Mouse (Mus musculus): ENCODE results near the gene Mcoln1. TPM values are rescaled to one million over a fixed set of nuclear protein-coding genes. Genes with fewer than 3 reads are reported as not detected.

Mcoln1 gene
- polyA plus RNA-seq, 1 experiment from 2014 or later = 111 TPM

GRCm38 (mm10) chr8:3495578-3496427, 4.5 kb upstream of the Mcoln1 start:
- H3K4me3 ChIP-seq (replicated peaks; ENCODE audit: low read length) = no peak overlapping the region
- no peak overlapping the region for H3K4me2 ChIP-seq (ENCODE audit: low read length)
- ATAC-seq = no peak
- no peaks in the 10 kb centered on the region; the same call in 1 of the 2 replicates for H3K9me3 ChIP-seq (ENCODE audit: control insufficient read depth, low read length)
- peaks cover 30% of the 10 kb centered on the region for H3K4me1 ChIP-seq (replicated peaks; ENCODE audit: control insufficient read depth, insufficient read depth, low read length)
- H3K36me3 ChIP-seq (ENCODE audit: control insufficient read depth, insufficient read depth) = peaks cover 19% of the 10 kb centered on the region
- 97% methylated on average over 44 of the region's 44 CpGs for WGBS
- no peak overlapping the region for H3K27ac ChIP-seq (ENCODE audit: low read length)
- no peaks in the 10 kb centered on the region for H3K27me3 ChIP-seq (replicated peaks; ENCODE audit: control insufficient read depth, insufficient read depth, low read length)
- H3K9ac ChIP-seq (replicated peaks; ENCODE audit: low read depth, low read length) = no peak overlapping the region

DNA sequence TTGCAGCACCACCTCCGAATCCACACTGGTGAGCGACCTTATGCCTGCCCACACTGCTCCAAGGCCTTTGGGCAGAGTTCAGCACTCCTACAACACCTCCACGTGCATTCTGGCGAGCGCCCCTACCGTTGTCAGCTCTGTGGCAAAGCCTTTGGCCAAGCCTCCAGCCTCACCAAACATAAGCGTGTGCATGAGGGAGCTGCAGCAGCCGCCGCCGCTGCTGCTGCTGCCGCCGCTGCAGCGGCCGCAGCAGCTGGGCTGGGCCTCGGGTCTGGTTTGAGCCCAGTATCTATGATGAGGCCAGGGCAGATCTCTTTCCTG, 3.9 kb upstream of the Mcoln1 start:
- Histone ChIP-seq H3K9ac (replicated peaks; ENCODE audit: low read depth, low read length) (no peak overlapping the region), H3K4me3 (replicated peaks; ENCODE audit: low read length) (no peak overlapping the region), H3K9me3 (ENCODE audit: control insufficient read depth, low read length) (no peaks in the 10 kb centered on the region; the same call in 1 of the 2 replicates), H3K27ac (ENCODE audit: low read length) (no peak overlapping the region), H3K36me3 (ENCODE audit: control insufficient read depth, insufficient read depth) (peaks cover 19% of the 10 kb centered on the region), H3K4me1 (replicated peaks; ENCODE audit: control insufficient read depth, insufficient read depth, low read length) (peaks cover 36% of the 10 kb centered on the region), H3K4me2 (ENCODE audit: low read length) (no peak overlapping the region), H3K27me3 (replicated peaks; ENCODE audit: control insufficient read depth, insufficient read depth, low read length) (no peaks in the 10 kb centered on the region)
- 95% methylated on average over 15 of the region's 15 CpGs for WGBS
- ATAC-seq = no peak

- peaks cover 19% of the 10 kb centered on the region for H3K36me3 ChIP-seq (ENCODE audit: control insufficient read depth, insufficient read depth)
- H3K4me1 ChIP-seq (replicated peaks; ENCODE audit: control insufficient read depth, insufficient read depth, low read length) = peaks cover 43% of the 10 kb centered on the region
- 88% methylated on average over 3 of the region's 3 CpGs for WGBS
- no peaks in the 10 kb centered on the region for H3K27me3 ChIP-seq (replicated peaks; ENCODE audit: control insufficient read depth, insufficient read depth, low read length)
- H3K9me3 ChIP-seq (ENCODE audit: control insufficient read depth, low read length) = no peaks in the 10 kb centered on the region; the same call in 1 of the 2 replicates
- no peak overlapping the region for H3K4me3 ChIP-seq (replicated peaks; ENCODE audit: low read length)
- no peak overlapping the region for H3K4me2 ChIP-seq (ENCODE audit: low read length)
- no peak overlapping the region for H3K27ac ChIP-seq (ENCODE audit: low read length)
- H3K9ac ChIP-seq (replicated peaks; ENCODE audit: low read depth, low read length) = no peak overlapping the region
- no peak for ATAC-seq
Observed at GRCm38 (mm10) chr8:3498583-3498982, 1.7 kb upstream of the Mcoln1 start.

- H3K9ac ChIP-seq (replicated peaks; ENCODE audit: low read depth, low read length) = peak overlapping the region; percentile 67
- H3K4me3 ChIP-seq (replicated peaks; ENCODE audit: low read length) = peak overlapping the region; percentile 66
- no peaks in the 10 kb centered on the region; the same call in 1 of the 2 replicates for H3K9me3 ChIP-seq (ENCODE audit: control insufficient read depth, low read length)
- ATAC-seq = peak; percentile 38
- 6% methylated on average over 8 of the region's 8 CpGs for WGBS
- H3K4me1 ChIP-seq (replicated peaks; ENCODE audit: control insufficient read depth, insufficient read depth, low read length) = peaks cover 35% of the 10 kb centered on the region
- peak overlapping the region; percentile 93 for H3K4me2 ChIP-seq (ENCODE audit: low read length)
- no peaks in the 10 kb centered on the region for H3K27me3 ChIP-seq (replicated peaks; ENCODE audit: control insufficient read depth, insufficient read depth, low read length)
- peaks cover 19% of the 10 kb centered on the region for H3K36me3 ChIP-seq (ENCODE audit: control insufficient read depth, insufficient read depth)
- peak overlapping the region; percentile 90 for H3K27ac ChIP-seq (ENCODE audit: low read length)
Observed at GRCm38 (mm10) chr8:3499751-3500150, 506 bp upstream of the Mcoln1 start.

GRCm38 (mm10) chr8:3502217-3502616, 2.0 kb downstream of the Mcoln1 start:
- H3K36me3 ChIP-seq (ENCODE audit: control insufficient read depth, insufficient read depth) = peaks cover 12% of the 10 kb centered on the region

DNA sequence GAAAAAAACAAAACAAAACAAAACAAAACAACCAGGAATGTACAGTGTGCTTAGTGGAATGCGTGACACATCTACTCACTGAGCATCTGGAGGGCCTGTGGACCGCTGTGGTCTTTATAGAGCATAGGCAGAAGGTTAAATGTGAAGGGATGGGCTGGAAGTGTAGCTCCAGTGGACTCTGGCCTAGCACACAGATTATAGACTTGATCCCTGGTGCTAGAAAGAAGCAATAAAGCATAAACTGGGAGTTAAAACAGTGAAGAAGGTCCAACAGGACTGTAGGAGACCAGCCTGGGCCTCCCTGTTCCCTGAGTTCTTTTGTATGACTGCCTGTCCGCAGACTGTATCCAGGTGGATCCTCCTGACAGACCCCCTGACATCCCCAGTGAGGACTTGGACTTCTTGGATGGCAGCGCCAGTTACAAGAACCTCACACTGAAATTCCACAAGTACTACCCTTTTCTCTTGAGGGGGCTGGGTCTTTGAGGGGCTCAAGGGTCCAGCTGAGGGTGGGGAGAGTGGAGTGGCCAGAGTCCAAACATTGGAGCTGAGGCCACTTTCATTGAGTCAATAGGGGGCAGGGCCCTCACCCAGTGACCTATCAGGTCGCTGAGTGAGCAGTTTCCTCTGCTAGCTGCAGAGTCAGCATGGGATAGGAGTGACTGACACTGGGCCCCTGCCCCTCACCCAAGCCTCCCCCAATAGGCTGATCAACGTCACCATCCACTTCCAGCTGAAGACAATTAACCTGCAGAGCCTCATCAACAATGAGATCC, 7.9 kb downstream of the Mcoln1 start:
- no peaks in the 10 kb centered on the region for H3K9me3 ChIP-seq (ENCODE audit: control insufficient read depth, low read length)
- no peak overlapping the region for H3K27ac ChIP-seq (ENCODE audit: low read length)
- no peak overlapping the region for H3K4me2 ChIP-seq (ENCODE audit: low read length)
- H3K36me3 ChIP-seq (ENCODE audit: control insufficient read depth, insufficient read depth) = peaks cover 26% of the 10 kb centered on the region
- no peak overlapping the region for H3K4me3 ChIP-seq (replicated peaks; ENCODE audit: low read length)
- H3K9ac ChIP-seq (replicated peaks; ENCODE audit: low read depth, low read length) = no peak overlapping the region
- no peak for ATAC-seq
- no peaks in the 10 kb centered on the region for H3K27me3 ChIP-seq (replicated peaks; ENCODE audit: control insufficient read depth, insufficient read depth, low read length)
- no peaks in the 10 kb centered on the region for H3K4me1 ChIP-seq (replicated peaks; ENCODE audit: control insufficient read depth, insufficient read depth, low read length)
- 90% methylated on average over 6 of the region's 6 CpGs for WGBS

More at GRCm38 (mm10) chr8:3502217-3502616, 2.0 kb downstream of the Mcoln1 start:
- Histone ChIP-seq H3K4me2 (ENCODE audit: low read length) (no peak overlapping the region), H3K9me3 (ENCODE audit: control insufficient read depth, low read length) (no peaks in the 10 kb centered on the region), H3K27me3 (replicated peaks; ENCODE audit: control insufficient read depth, insufficient read depth, low read length) (no peaks in the 10 kb centered on the region), H3K4me1 (replicated peaks; ENCODE audit: control insufficient read depth, insufficient read depth, low read length) (peaks cover 29% of the 10 kb centered on the region), H3K4me3 (replicated peaks; ENCODE audit: low read length) (no peak overlapping the region), H3K27ac (ENCODE audit: low read length) (no peak overlapping the region), H3K9ac (replicated peaks; ENCODE audit: low read depth, low read length) (no peak overlapping the region)
- WGBS = 76% methylated on average over 4 of the region's 4 CpGs
- ATAC-seq = no peak

DNA sequence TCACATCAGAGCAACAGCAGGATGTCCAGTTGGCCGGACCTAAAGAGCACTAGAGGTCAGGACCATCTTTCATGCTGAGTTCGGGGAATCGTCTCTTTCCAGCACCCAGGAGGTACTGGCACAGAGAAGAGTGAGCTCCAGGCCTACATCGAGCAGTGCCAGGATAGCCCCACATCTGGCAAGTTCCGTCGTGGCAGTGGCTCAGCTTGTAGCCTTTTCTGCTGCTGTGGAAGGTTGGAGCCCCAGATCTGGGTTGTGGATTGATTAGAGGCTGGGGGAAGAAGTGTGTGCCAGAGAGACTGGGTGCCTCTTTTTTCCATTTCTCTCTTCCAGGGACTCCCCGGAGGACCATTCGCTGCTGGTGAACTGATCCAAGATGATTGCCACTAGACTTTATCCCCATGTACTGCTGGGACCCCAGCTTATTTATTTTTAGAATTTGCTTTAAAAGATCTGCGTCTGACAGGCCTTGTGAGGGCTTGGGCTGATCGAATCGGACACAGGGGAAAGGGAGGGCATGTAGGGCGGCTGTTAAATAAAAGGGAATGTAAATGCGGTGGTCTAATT, 14.5 kb downstream of the Mcoln1 start:
- WGBS = 34% methylated on average over 13 of the region's 13 CpGs
- Histone ChIP-seq H3K4me2 (ENCODE audit: low read length) (peak overlapping the region; percentile 95), H3K4me3 (replicated peaks; ENCODE audit: low read length) (peak overlapping the region; percentile 70), H3K4me1 (replicated peaks; ENCODE audit: control insufficient read depth, insufficient read depth, low read length) (peaks cover 10% of the 10 kb centered on the region), H3K9ac (replicated peaks; ENCODE audit: low read depth, low read length) (peak overlapping the region; percentile 58), H3K27ac (ENCODE audit: low read length) (peak overlapping the region; percentile 13), H3K36me3 (ENCODE audit: control insufficient read depth, insufficient read depth) (peaks cover 11% of the 10 kb centered on the region), H3K9me3 (ENCODE audit: control insufficient read depth, low read length) (no peaks in the 10 kb centered on the region), H3K27me3 (replicated peaks; ENCODE audit: control insufficient read depth, insufficient read depth, low read length) (no peaks in the 10 kb centered on the region)
- ATAC-seq = no peak

DNA sequence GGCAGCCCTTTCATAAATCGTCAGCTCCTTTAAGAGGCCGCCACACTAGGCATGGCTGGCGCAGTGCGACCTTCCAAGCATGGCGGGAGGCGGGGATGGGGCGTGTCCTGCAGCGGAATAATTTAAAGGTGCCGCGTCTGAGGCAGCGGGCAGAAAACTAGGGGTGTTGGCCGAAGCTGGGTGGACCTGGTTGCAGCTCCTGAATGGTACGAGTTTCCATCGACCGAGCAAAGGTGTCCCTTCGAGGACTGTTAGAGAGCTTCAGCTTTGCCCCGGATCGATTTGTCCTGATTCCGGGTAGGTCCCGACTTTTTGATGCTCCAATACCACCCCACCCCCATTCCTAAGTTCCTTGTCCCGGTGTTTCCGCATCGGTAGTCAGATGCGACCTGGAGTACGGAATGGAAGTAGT, 15.0 kb downstream of the Mcoln1 start, which contains the start of gene Pnpla6:
Gene Pnpla6, plus strand, starts transcription at position 125 of the 412 bp plus-strand sequence.
- no peaks in the 10 kb centered on the region for H3K27me3 ChIP-seq (replicated peaks; ENCODE audit: control insufficient read depth, insufficient read depth, low read length)
- peaks cover 10% of the 10 kb centered on the region for H3K4me1 ChIP-seq (replicated peaks; ENCODE audit: control insufficient read depth, insufficient read depth, low read length)
- WGBS = 0% methylated on average over 25 of the region's 25 CpGs
- H3K9me3 ChIP-seq (ENCODE audit: control insufficient read depth, low read length) = no peaks in the 10 kb centered on the region
- peak within 1 kb of the TSS; percentile 58 for H3K9ac ChIP-seq (replicated peaks; ENCODE audit: low read depth, low read length)
- ATAC-seq = peak; percentile 74
- peaks cover 11% of the 10 kb centered on the region for H3K36me3 ChIP-seq (ENCODE audit: control insufficient read depth, insufficient read depth)
- H3K4me2 ChIP-seq (ENCODE audit: low read length) = peak within 1 kb of the TSS; percentile 95
- H3K4me3 ChIP-seq (replicated peaks; ENCODE audit: low read length) = peak within 1 kb of the TSS; percentile 70
- peak within 1 kb of the TSS; percentile 71 for H3K27ac ChIP-seq (ENCODE audit: low read length)

All from forebrain, embryonic 16.5 days (tissue).